ENCODE assay signal across 9 mouse cellular contexts in genomic region chr6:114891272-114891671, GRCm38 (mm10).
DNase-seq lines count a peak whose midpoint lies in the region; ATAC-seq and TF ChIP-seq lines count a peak whose summit lies in the region.
"Had no signal": no experiment of that assay in that cellular context is flagged by ENCODE, and none has a peak within 500 bp of the region (broad histone marks: within the 10 kb centered on the region; RNA-seq: fewer than 3 reads in every experiment).

No protein-coding gene starts in this region.

- no peak for TF ChIP-seq POLR2A in cerebellum, adult 2 months (IDR thresholded peaks at IDR 0.05; ENCODE audit: borderline replicate concordance, insufficient read depth, low read length)
- TF ChIP-seq POLR2A in cortical plate, adult 2 months (IDR thresholded peaks at IDR 0.05; ENCODE audit: extremely low read depth, insufficient read depth, low read length), result no peak

- WGBS in cerebellum, adult 2 months, result 33% methylated on average over 12 of the region's 12 CpGs
- WGBS in kidney, embryonic 16.5 days, result 93% methylated on average over 12 of the region's 12 CpGs

- H3K4me3 ChIP-seq in cerebellum, adult 2 months (replicated peaks; ENCODE audit: insufficient read depth, low read depth, low read length), result no peak overlapping the region
- H3K4me3 ChIP-seq in kidney, embryonic 16.5 days (ENCODE audit: low read length), result no peak overlapping the region
- H3K4me3 ChIP-seq in cortical plate, adult 2 months (ENCODE audit: insufficient read depth, low read length), result no peak overlapping the region
- H3K4me3 ChIP-seq: liver, embryonic 13.5 days had no signal

- peaks cover 24% of the 10 kb centered on the region for H3K4me1 ChIP-seq in cerebellum, adult 2 months (ENCODE audit: control insufficient read depth, insufficient read depth, low read length)
- H3K4me1 ChIP-seq in kidney, embryonic 16.5 days (ENCODE audit: insufficient read depth, low read length), result peaks cover 73% of the 10 kb centered on the region
- peaks cover 29% of the 10 kb centered on the region for H3K4me1 ChIP-seq in cortical plate, adult 2 months (ENCODE audit: control insufficient read depth, insufficient read depth, low read length)

- H3K27me3 ChIP-seq in cerebellum, adult 2 months (ENCODE audit: control insufficient read depth, insufficient read depth, low read length), result no peaks in the 10 kb centered on the region
- H3K27me3 ChIP-seq in kidney, embryonic 16.5 days (ENCODE audit: insufficient read depth, low read length), result no peaks in the 10 kb centered on the region
- H3K27me3 ChIP-seq: liver, embryonic 13.5 days had no signal

- no peaks in the 10 kb centered on the region for H3K9me3 ChIP-seq in kidney, embryonic 16.5 days (ENCODE audit: low read length)
- H3K9me3 ChIP-seq: liver, embryonic 13.5 days had no signal

- peaks cover 8% of the 10 kb centered on the region; the same call in 1 of the 2 replicates for H3K36me3 ChIP-seq in kidney, embryonic 16.5 days (ENCODE audit: insufficient read depth, low read length)

- no peak overlapping the region for H3K9ac ChIP-seq in kidney, embryonic 16.5 days (replicated peaks; ENCODE audit: low read length)
- H3K9ac ChIP-seq: liver, embryonic 13.5 days had no signal

- peak; percentile 62 to 66 for DNase-seq in cerebellum, postnatal 10 days
- DNase-seq in cerebellum, adult 2 months, result no peak
- no peak for DNase-seq in kidney, postnatal 25 days
- DNase-seq in induced T-regulatory cell, adult 2 months (ENCODE audit: low read depth), result peak; percentile 24
- DNase-seq in gastrocnemius, adult 8-10 months (ENCODE audit: low spot score in 2 of 2), result no peak
- DNase-seq in adrenal gland, adult 8-10 months, result no peak
- DNase-seq: liver, embryonic 13.5 days had no signal

- H3K4me2 ChIP-seq in kidney, embryonic 16.5 days (replicated peaks; ENCODE audit: low read depth, low read length), result no peak overlapping the region
- H3K4me2 ChIP-seq: liver, embryonic 13.5 days had no signal

- H3K27ac ChIP-seq in cerebellum, adult 2 months (ENCODE audit: insufficient read depth, low read length), result no peak overlapping the region
- H3K27ac ChIP-seq in kidney, embryonic 16.5 days (ENCODE audit: low read length), result peak overlapping the region; percentile 35; the same call in 1 of the 2 replicates
- peak overlapping the region; percentile 63 for H3K27ac ChIP-seq in cortical plate, adult 2 months (ENCODE audit: insufficient read depth, low read length)

- TF ChIP-seq CTCF in cerebellum, adult 2 months (IDR thresholded peaks at IDR 0.05; ENCODE audit: borderline replicate concordance, insufficient read depth, low read depth, low read length), result no peak
- no peak for TF ChIP-seq CTCF in cortical plate, adult 2 months (IDR thresholded peaks at IDR 0.05; ENCODE audit: extremely low read depth, insufficient read depth, low read length)

- ATAC-seq in kidney, embryonic 16.5 days (ENCODE audit: low FRiP score, low TSS enrichment), result no peak

Comparison
In these comparisons a context has a peak if more than half of its experiments do, and no peak if none do; other contexts are left out.
1. DNase-seq: peak in cerebellum, postnatal 10 days (2 of 2) and induced T-regulatory cell, adult 2 months (single experiment); none in cerebellum, adult 2 months (0 of 2), kidney, postnatal 25 days (0 of 2), gastrocnemius, adult 8-10 months (0 of 2) and adrenal gland, adult 8-10 months (single experiment).